1 mouse cellular context compared by ENCODE assay signal in genomic region chr1:191020217-191020924, GRCm38 (mm10).
TF ChIP-seq lines count a peak whose summit lies in the region.

No protein-coding gene starts in this region.

TF ChIP-seq in MEL, 35 proteins besides CTCF, POLR2A, EP300 and RAD21:
- TF ChIP-seq USF1 (IDR thresholded peaks at IDR 0.05; ENCODE audit: low read depth, low read length) (no peak), ZNF384 (IDR thresholded peaks at IDR 0.05; ENCODE audit: low read depth, low read length) (peak; percentile 65), TAL1 (IDR thresholded peaks at IDR 0.05; ENCODE audit: low read length) (no peak), GABPA (IDR thresholded peaks at IDR 0.05; ENCODE audit: low read depth, low read length) (no peak)
